Mouse (Mus musculus) embryonic facial prominence, embryonic 10.5 days (tissue): ENCODE data around the gene D930048N14Rik. TPM values are rescaled to one million over a fixed set of nuclear protein-coding genes. Genes with fewer than 3 reads are reported as not detected.
"Not testable (repeated sequence)": the region's sequence is repeated elsewhere in the genome, so short reads cannot be mapped to it uniquely, and the experiment has no call there.

Source experiments
- DNase-seq: peaks from one replicate; pipeline ENCODE4 v3.0.0-alpha.2; 2017; ENCODE audit warnings: low spot score
- H3K27ac ChIP-seq: fragments of 300-500 bp; sonication (generic); replicated peaks from 2 replicates; pipeline ENCODE4 v1.5.1; 2016; ENCODE audit warnings: mild to moderate bottlenecking
- H3K27me3 ChIP-seq: fragments of 300-500 bp; sonication (generic); replicated peaks from 2 replicates; pipeline ENCODE4 v1.6.1; 2016; ENCODE audit warnings: low read depth, mild to moderate bottlenecking; ENCODE audit not compliant: poor library complexity, severe bottlenecking
- H3K36me3 ChIP-seq: fragments of 300-500 bp; sonication (generic); replicated peaks from 2 replicates; pipeline ENCODE4 v1.6.1; 2016; ENCODE audit warnings: mild to moderate bottlenecking, moderate library complexity
- H3K4me1 ChIP-seq: fragments of 300-500 bp; sonication (generic); 2 replicates; pipeline ENCODE4 v1.6.1; 2016
- H3K4me3 ChIP-seq: fragments of 300-500 bp; sonication (generic); 2 replicates; pipeline ENCODE4 v1.5.1; 2016; ENCODE audit warnings: mild to moderate bottlenecking, moderate library complexity
- H3K9me3 ChIP-seq: fragments of 300-500 bp; sonication (generic); 2 replicates; pipeline ENCODE4 v1.6.1; 2016; ENCODE audit warnings: mild to moderate bottlenecking
- WGBS: fragments of 180-500 bp; shearing (Covaris S2); methylation state at CpG from one replicate; pipeline ENCODE4 v1.1.7; 2016; 5-methylcytosine and 5-hydroxymethylcytosine counted together
- polyA plus RNA-seq: library from polyadenylated mRNA; unstranded; fragments of >200 nt; fragmentation: Nextera tagmentation; extraction: Ambion mirVana; gene quantifications from 2 replicates; pipeline ENCODE4 v1.2.1, GENCODE M21; 2016

Gene D930048N14Rik
- polyA plus RNA-seq, 1 experiment from 2014 or later: 2.4 TPM

DNA sequence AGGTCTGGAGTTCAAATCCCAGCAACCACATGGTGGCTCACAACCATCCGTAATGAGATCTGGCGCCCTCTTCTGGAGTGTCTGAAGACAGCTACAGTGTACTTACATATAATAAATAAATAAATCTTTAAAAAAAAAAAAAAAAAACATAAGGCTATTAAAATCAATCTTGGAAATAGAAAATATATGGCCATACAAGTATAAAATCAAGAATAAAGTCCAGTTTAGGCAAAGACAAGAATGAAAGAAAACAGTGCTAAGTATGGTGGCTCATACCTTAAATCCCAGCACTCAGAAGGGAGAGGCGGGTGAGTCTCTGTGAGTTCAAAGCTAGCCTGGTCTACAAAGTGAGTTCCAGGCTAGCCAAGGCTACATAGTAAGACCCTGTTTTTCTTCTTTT, 39.8 kb downstream of the D930048N14Rik start:
- H3K9me3 ChIP-seq, H3K27me3 ChIP-seq, H3K4me3 ChIP-seq, DNase-seq, H3K27ac ChIP-seq: not testable (repeated sequence)
- H3K36me3 ChIP-seq: peaks cover 25% of the 10 kb centered on the region
- 68% methylated on average over 3 of the region's 3 CpGs for WGBS
- H3K4me1 ChIP-seq: peaks cover 14% of the 10 kb centered on the region

DNA sequence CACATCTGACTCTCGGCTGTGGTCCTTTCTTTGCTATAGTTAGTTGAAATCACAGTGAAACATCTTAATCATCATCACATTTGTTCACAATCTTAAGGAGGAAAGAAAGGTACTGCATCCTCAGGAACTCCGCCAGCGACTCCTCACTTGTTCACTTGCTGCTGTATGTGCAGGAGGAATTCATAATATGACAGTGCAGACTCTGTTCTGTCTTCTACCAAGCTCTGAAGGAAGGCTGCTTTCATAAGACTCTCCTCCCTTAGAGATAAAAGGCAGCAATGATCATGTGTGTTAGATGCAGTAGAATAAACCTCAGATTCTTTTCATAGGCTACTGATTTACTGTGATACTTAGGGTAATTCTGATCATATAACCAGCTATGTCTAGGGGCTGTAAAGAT, 44.2 kb downstream of the D930048N14Rik start:
- Histone ChIP-seq H3K27ac (no peak overlapping the region), H3K4me1 (no peaks in the 10 kb centered on the region), H3K27me3 (no peaks in the 10 kb centered on the region), H3K9me3 (no peaks in the 10 kb centered on the region), H3K36me3 (peaks cover 62% of the 10 kb centered on the region), H3K4me3 (no peak overlapping the region)
- 95% methylated on average over 3 of the region's 3 CpGs for WGBS
- DNase-seq: no peak

DNA sequence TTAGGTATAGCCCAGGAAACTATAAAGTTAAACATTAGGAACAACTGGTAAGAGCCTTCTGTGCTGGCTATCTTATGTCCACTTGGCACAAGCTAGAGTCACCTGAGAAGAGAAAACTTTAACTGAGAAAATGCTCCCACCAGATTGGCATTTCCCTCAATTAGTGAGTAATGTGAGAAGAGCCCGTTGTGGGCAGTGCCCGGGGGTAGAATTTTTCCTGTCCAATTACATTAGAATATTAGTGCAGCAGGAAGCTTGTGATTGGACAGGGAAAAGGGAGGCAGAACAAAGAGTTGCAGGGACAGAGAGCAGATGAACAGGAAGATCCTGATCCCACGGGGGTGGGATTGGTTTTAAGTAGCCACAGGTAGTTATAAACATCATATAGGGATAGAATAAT, 52.1 kb downstream of the D930048N14Rik start:
- Histone ChIP-seq H3K4me1 (peaks cover 10% of the 10 kb centered on the region), H3K9me3 (no peaks in the 10 kb centered on the region), H3K36me3 (peaks cover 96% of the 10 kb centered on the region), H3K27me3 (no peaks in the 10 kb centered on the region), H3K4me3 (no peak overlapping the region), H3K27ac (no peak overlapping the region)
- DNase-seq: peak; percentile 35
- WGBS: 47% methylated on average over 3 of the region's 3 CpGs

GRCm38 (mm10) chr11:51703379-51703998, 52.7 kb downstream of the D930048N14Rik start:
- 67% methylated on average over 10 of the region's 10 CpGs for WGBS
- DNase-seq: peak; percentile 44

DNA sequence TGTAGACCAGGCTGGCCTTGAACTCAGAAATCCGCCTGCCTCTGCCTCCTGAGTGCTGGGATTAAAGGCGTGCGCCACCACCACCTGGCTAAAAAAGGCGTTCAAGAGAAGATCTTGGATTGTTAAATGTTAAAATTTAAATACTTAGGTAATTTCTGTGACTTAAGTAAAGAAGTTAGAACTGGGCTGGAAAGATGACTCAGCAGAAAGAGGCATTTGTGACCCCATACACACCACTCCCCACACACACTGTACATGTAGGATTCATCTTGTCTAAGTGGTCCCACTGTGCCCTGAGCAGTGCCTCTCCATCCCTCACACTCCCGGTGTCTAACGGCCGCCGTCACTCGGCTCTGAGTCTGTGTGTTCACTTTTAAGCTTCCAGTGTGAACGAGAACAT, 55.7 kb downstream of the D930048N14Rik start:
- Histone ChIP-seq H3K36me3 (peaks cover 90% of the 10 kb centered on the region), H3K27me3 (no peaks in the 10 kb centered on the region), H3K4me1 (peaks cover 10% of the 10 kb centered on the region), H3K27ac (no peak overlapping the region), H3K4me3 (no peak overlapping the region), H3K9me3 (no peaks in the 10 kb centered on the region)
- 95% methylated on average over 10 of the region's 10 CpGs for WGBS
- no peak for DNase-seq

More at GRCm38 (mm10) chr11:51703379-51703998, 52.7 kb downstream of the D930048N14Rik start:
- peaks cover 10% of the 10 kb centered on the region for H3K4me1 ChIP-seq
- H3K27ac ChIP-seq: no peak overlapping the region
- no peaks in the 10 kb centered on the region for H3K27me3 ChIP-seq
- peaks cover 94% of the 10 kb centered on the region for H3K36me3 ChIP-seq
- no peak overlapping the region for H3K4me3 ChIP-seq
- no peaks in the 10 kb centered on the region for H3K9me3 ChIP-seq

DNA sequence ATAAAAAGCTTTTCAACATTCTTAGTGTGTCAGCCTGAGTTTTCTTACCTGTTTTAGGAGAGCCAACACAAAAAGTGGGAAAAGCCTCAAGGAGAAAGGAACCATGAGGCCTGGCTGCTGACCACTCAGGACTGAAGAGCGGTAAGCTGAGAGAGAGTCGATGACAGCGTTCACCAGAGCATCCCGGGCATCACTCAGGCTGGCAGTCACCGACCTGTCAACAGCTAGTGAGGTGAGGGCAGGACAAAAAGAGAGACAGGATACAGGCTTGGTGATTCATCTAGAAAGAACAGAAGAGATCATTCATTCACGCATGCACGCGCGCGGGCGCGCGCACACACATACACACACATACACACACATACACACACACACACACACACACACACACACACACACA, 56.3 kb downstream of the D930048N14Rik start:
- Histone ChIP-seq H3K27me3 (no peaks in the 10 kb centered on the region), H3K4me1 (peaks cover 10% of the 10 kb centered on the region), H3K36me3 (peaks cover 91% of the 10 kb centered on the region), H3K9me3 (no peaks in the 10 kb centered on the region), H3K4me3 (no peak overlapping the region), H3K27ac (no peak overlapping the region)
- no peak for DNase-seq
- WGBS: 94% methylated on average over 13 of the region's 13 CpGs

Other genes starting within 250 kb of the D930048N14Rik start
- gene Phykpl, start 66.2 kb upstream of the D930048N14Rik start, polyA plus RNA-seq: 15.9 and 17.6 TPM in 2 replicates
- 636 and 666 TPM in 2 replicates for gene Hnrnpab, start 44.1 kb upstream of the D930048N14Rik start, polyA plus RNA-seq
- 260 and 276 TPM in 2 replicates for gene Nhp2, start 31.2 kb upstream of the D930048N14Rik start, polyA plus RNA-seq
- 32.7 and 38.1 TPM in 2 replicates for gene Rmnd5b, start 15.1 kb upstream of the D930048N14Rik start, polyA plus RNA-seq
- 15.8 and 17.4 TPM in 2 replicates for gene N4bp3, start 112 bp upstream of the D930048N14Rik start, polyA plus RNA-seq
- gene 0610009B22Rik, start 37.9 kb downstream of the D930048N14Rik start, polyA plus RNA-seq: 84.2 TPM in 2 replicates
- gene Sec24a, start 112.7 kb downstream of the D930048N14Rik start, polyA plus RNA-seq: 13.5 and 14.3 TPM in 2 replicates
- gene Sar1b, start 112.7 kb downstream of the D930048N14Rik start, polyA plus RNA-seq: 94.9 and 105 TPM in 2 replicates
- gene Jade2, start 206.7 kb downstream of the D930048N14Rik start, polyA plus RNA-seq: 0.65 and 0.80 TPM in 2 replicates